Mouse (Mus musculus): Measurements from ENCODE around the gene Cir1. TPM values are rescaled to one million over a fixed set of nuclear protein-coding genes. Genes with fewer than 3 reads are reported as not detected.

Cir1 gene
- polyA plus RNA-seq, 1 experiment from 2014 or later, result 35.4 TPM

GRCm38 (mm10) chr2:73298841-73299240 lies 13.7 kb downstream of the Cir1 start:
- peaks cover 50% of the 10 kb centered on the region for H3K36me3 ChIP-seq
- no peaks in the 10 kb centered on the region for H3K27me3 ChIP-seq
- ATAC-seq (ENCODE audit: insufficient number of reproducible peaks, insufficient read depth, low FRiP score, low TSS enrichment, low read depth), result no peak
- H3K9me3 ChIP-seq, result no peaks in the 10 kb centered on the region
- WGBS, result 83% methylated on average over 3 of the region's 3 CpGs
- H3K27ac ChIP-seq, result no peak overlapping the region
- H3K4me2 ChIP-seq, result no peak overlapping the region
- no peak overlapping the region for H3K4me3 ChIP-seq
- no peaks in the 10 kb centered on the region for H3K4me1 ChIP-seq
- no peak overlapping the region for H3K9ac ChIP-seq

DNA sequence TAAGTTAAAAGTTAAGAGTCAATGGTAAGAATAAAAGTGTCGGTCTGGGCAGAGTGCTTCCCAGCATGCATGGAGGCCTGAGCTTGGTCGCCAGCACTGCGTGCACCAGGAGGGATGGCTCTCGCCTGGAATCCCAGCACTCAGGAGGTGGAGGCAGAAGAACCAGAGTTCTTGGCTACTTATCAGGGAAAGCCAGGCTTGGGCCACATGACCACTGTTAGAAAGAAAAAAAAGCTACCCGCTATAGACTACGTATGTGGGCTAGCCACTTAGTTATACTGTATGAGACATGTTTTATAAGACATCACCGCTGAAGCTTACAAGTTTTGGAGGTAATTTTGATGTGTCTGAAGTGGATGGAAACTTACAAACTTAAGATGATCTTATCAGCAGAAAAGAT lies 14.3 kb downstream of the Cir1 start:
- Histone ChIP-seq H3K9ac (no peak overlapping the region), H3K9me3 (no peaks in the 10 kb centered on the region), H3K36me3 (peaks cover 50% of the 10 kb centered on the region), H3K4me3 (no peak overlapping the region), H3K4me2 (no peak overlapping the region), H3K27ac (no peak overlapping the region), H3K27me3 (no peaks in the 10 kb centered on the region), H3K4me1 (no peaks in the 10 kb centered on the region)
- 87% methylated on average over 7 of the region's 7 CpGs for WGBS
- ATAC-seq (ENCODE audit: insufficient number of reproducible peaks, insufficient read depth, low FRiP score, low TSS enrichment, low read depth), result no peak

DNA sequence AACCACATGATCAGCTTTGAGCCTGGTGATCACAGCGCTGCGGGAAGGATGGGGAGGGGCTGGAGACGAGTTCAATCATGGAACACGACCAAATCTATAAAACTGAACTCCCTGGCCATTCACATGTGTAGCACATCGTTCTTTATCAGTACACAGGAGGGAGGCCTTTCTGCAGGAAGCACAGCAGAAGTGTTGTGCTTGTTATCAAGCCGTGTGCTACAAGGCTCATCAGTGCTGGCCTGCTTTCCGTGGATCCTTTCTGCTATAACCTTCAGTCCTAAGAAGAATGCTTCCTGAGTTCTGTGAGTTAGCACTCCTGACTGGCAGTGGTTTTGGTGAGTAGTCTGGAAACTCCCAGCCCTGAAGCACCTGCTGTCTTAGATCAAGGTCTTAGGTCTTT lies 17.5 kb downstream of the Cir1 start:
- no peak for ATAC-seq (ENCODE audit: insufficient number of reproducible peaks, insufficient read depth, low FRiP score, low TSS enrichment, low read depth)
- H3K4me1 ChIP-seq, result no peaks in the 10 kb centered on the region
- H3K27ac ChIP-seq, result no peak overlapping the region
- no peaks in the 10 kb centered on the region for H3K27me3 ChIP-seq
- no peaks in the 10 kb centered on the region for H3K9me3 ChIP-seq
- H3K9ac ChIP-seq, result no peak overlapping the region
- H3K4me2 ChIP-seq, result no peak overlapping the region
- no peak overlapping the region for H3K4me3 ChIP-seq
- peaks cover 44% of the 10 kb centered on the region for H3K36me3 ChIP-seq
- 80% methylated on average over 7 of the region's 7 CpGs for WGBS

GRCm38 (mm10) chr2:73291130-73291529 lies 21.4 kb downstream of the Cir1 start:
- Histone ChIP-seq H3K9ac (no peak overlapping the region), H3K4me3 (no peak overlapping the region), H3K27ac (no peak overlapping the region), H3K4me2 (no peak overlapping the region), H3K9me3 (no peaks in the 10 kb centered on the region), H3K27me3 (no peaks in the 10 kb centered on the region), H3K36me3 (peaks cover 39% of the 10 kb centered on the region), H3K4me1 (no peaks in the 10 kb centered on the region)
- 90% methylated on average over 4 of the region's 4 CpGs for WGBS
- ATAC-seq (ENCODE audit: insufficient number of reproducible peaks, insufficient read depth, low FRiP score, low TSS enrichment, low read depth), result no peak

DNA sequence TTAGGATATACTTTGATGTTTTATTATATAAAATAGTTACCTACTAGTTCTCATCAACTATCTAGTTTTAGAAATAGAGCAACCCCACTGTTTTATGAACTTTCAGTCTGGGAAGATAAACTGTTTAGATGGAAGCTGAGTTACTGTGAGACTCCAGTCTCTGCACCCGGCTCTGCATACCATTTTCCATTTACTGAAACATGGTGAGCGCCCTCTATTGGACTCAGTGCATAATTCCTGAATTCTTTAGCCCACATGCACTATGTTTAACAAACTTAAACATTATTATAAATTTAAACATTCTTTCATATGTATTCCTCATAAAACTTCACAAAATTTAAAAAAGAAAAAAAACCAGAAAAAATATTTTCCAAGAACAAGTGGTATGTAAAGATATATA lies 26.9 kb downstream of the Cir1 start:
- 11% methylated on average over 2 of the region's 2 CpGs for WGBS
- no peak for ATAC-seq (ENCODE audit: insufficient number of reproducible peaks, insufficient read depth, low FRiP score, low TSS enrichment, low read depth)
- Histone ChIP-seq H3K4me1 (peaks cover 12% of the 10 kb centered on the region), H3K4me2 (no peak overlapping the region), H3K9ac (no peak overlapping the region), H3K4me3 (no peak overlapping the region), H3K27me3 (peaks cover 19% of the 10 kb centered on the region), H3K27ac (no peak overlapping the region), H3K9me3 (no peaks in the 10 kb centered on the region), H3K36me3 (peaks cover 12% of the 10 kb centered on the region)

- H3K27ac ChIP-seq, result no peak overlapping the region
- H3K9ac ChIP-seq, result no peak overlapping the region
- WGBS, result 9% methylated on average over 7 of the region's 7 CpGs
- no peak for ATAC-seq (ENCODE audit: insufficient number of reproducible peaks, insufficient read depth, low FRiP score, low TSS enrichment, low read depth)
- no peak overlapping the region for H3K4me3 ChIP-seq
- peaks cover 37% of the 10 kb centered on the region for H3K4me1 ChIP-seq
- peaks cover 53% of the 10 kb centered on the region for H3K27me3 ChIP-seq
- H3K4me2 ChIP-seq, result no peak overlapping the region
- no peaks in the 10 kb centered on the region for H3K36me3 ChIP-seq
- no peaks in the 10 kb centered on the region for H3K9me3 ChIP-seq
These were observed 30.8 kb downstream of the Cir1 start for GRCm38 (mm10) chr2:73281707-73282106.

DNA sequence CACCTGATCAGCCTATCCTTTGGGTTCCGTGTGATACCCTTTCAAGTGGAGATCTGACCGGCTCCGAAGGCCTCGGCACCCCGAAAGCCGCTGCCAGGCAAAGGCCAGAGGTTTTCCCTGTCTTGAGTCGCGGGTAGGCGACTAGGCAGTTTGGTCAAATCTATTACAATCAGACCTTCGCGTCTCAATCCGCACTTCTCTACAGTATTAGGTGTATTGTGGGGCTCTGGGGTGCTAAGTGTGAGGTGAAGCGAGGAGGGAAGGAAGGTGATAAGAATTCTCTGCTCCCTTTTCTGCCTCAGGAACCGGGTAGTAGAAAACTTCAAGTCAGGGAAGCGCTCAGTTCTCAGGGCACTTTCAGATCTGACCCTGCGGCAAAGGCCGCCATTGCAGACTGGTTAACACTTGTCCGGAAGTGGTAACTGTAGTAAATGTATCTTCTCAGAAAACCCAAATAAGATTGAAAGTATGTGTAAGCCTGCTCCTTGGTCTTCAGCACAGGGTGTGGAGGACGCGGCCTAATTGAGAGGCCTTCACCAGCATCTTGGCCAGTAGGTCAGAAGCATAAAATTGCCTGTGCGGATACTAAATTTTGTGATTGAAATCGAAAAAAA lies 31.3 kb downstream of the Cir1 start:
- Histone ChIP-seq H3K9me3 (no peaks in the 10 kb centered on the region), H3K36me3 (no peaks in the 10 kb centered on the region), H3K9ac (0 out of 2 replicates have a peak overlapping the region, but pooled peaks have one; percentile 36), H3K27me3 (peaks cover 57% of the 10 kb centered on the region), H3K27ac (no peak overlapping the region), H3K4me3 (peak overlapping the region; percentile 29), H3K4me1 (peaks cover 37% of the 10 kb centered on the region), H3K4me2 (peak overlapping the region; percentile 48)
- 12% methylated on average over 22 of the region's 22 CpGs for WGBS
- ATAC-seq (ENCODE audit: insufficient number of reproducible peaks, insufficient read depth, low FRiP score, low TSS enrichment, low read depth), result no peak

- peaks cover 63% of the 10 kb centered on the region for H3K27me3 ChIP-seq
- peak overlapping the region; percentile 48 for H3K4me2 ChIP-seq
- H3K27ac ChIP-seq, result no peak overlapping the region
- H3K36me3 ChIP-seq, result no peaks in the 10 kb centered on the region
- peaks cover 37% of the 10 kb centered on the region for H3K4me1 ChIP-seq
- H3K9me3 ChIP-seq, result no peaks in the 10 kb centered on the region
- H3K9ac ChIP-seq, result peak overlapping the region; percentile 36; the same call in 1 of the 2 replicates
- WGBS, result 3% methylated on average over 33 of the region's 33 CpGs
- no peak for ATAC-seq (ENCODE audit: insufficient number of reproducible peaks, insufficient read depth, low FRiP score, low TSS enrichment, low read depth)
- H3K4me3 ChIP-seq, result peak overlapping the region; percentile 29
These were observed 32.0 kb downstream of the Cir1 start for GRCm38 (mm10) chr2:73280356-73281047.

DNA sequence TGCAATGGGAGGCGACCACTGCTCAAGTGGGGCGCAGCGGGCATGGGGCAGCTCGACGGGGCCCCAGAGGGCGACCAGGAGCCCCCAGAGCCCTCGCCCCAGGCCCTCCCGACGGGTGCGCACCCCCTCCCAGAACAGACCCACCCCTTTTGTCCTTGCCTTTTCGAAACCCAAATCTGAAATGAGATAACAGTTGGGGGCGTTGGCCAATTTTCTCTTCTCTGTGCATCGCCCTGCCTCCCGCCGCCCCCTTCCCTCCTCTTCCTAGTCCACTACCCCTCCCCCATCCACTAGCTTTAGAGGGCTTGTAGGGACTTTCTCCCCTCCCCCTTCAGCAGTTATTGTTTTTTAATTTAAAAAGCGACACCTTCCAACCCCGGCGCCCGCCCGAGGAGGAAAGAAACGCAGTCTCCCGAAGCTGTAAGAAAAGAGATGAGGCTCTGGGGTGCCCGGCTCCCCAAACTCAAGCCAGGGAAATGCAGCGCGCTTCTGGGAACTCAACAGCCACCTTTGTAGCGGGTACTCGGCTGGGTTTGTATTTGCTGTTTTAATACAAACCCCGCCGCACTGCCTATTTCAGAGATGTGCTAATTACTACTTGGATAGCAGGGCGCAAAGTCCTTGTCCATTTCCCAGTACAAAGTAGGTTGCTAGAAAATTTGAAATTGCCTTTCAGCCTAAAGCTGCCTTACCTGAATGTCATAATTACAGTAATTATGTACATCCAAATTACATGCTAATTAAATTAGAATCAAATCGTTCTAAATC lies 33.0 kb downstream of the Cir1 start:
- H3K4me2 ChIP-seq, result peak overlapping the region; percentile 52
- no peak overlapping the region for H3K27ac ChIP-seq
- no peaks in the 10 kb centered on the region for H3K36me3 ChIP-seq
- no peaks in the 10 kb centered on the region for H3K9me3 ChIP-seq
- peaks cover 40% of the 10 kb centered on the region for H3K4me1 ChIP-seq
- no peak for ATAC-seq (ENCODE audit: insufficient number of reproducible peaks, insufficient read depth, low FRiP score, low TSS enrichment, low read depth)
- peak overlapping the region; percentile 28 for H3K4me3 ChIP-seq
- H3K9ac ChIP-seq, result peak overlapping the region; percentile 46; the same call in 1 of the 2 replicates
- 3% methylated on average over 27 of the region's 31 CpGs for WGBS
- H3K27me3 ChIP-seq, result peaks cover 68% of the 10 kb centered on the region

GRCm38 (mm10) chr2:73278869-73279268 lies 33.6 kb downstream of the Cir1 start:
- H3K4me3 ChIP-seq, result peak overlapping the region; percentile 28
- peaks cover 46% of the 10 kb centered on the region for H3K4me1 ChIP-seq
- no peak overlapping the region for H3K27ac ChIP-seq
- H3K9ac ChIP-seq, result peak overlapping the region; percentile 46; the same call in 1 of the 2 replicates
- H3K36me3 ChIP-seq, result no peaks in the 10 kb centered on the region
- WGBS, result under 1% methylated on average over 17 of the region's 17 CpGs
- peak overlapping the region; percentile 52 for H3K4me2 ChIP-seq
- no peaks in the 10 kb centered on the region for H3K9me3 ChIP-seq
- H3K27me3 ChIP-seq, result peaks cover 73% of the 10 kb centered on the region
- ATAC-seq (ENCODE audit: insufficient number of reproducible peaks, insufficient read depth, low FRiP score, low TSS enrichment, low read depth), result no peak; the same call in 1 of the 2 replicates

DNA sequence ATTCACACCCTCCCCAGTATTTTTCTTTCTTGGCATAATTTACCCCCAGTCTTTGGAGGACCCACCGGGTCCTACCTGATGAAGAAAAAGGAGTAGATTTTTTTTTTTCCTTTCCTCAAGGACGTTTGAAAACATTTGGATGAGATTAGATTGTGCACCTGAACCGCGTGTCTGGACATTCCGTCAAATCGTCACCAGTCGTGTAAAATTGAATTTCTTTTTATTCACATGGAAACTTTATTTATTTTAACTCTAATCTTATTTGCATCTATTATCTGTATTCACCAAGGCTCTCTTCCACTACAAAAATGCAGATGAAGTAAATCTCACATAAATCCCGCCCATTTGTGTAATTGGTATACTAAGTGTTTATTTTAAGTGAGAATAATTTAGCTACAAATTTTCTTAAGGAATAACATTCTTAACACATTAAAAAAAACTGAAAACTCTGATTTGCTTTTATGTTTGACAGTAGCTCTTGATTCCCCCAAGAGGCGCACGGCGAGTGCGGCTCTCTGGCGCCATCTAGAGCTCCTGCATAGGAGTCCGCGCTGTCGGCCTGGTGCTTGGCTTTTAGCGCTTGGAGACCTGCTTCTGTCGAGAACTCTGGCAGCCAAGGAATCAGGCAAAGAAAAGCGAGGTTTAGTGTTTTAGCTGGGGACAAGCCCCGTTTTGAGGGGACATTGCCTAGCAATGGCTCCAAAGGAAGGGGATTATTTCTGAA lies 34.2 kb downstream of the Cir1 start:
- Histone ChIP-seq H3K9ac (peak overlapping the region; percentile 65; the same call in 1 of the 2 replicates), H3K4me1 (peaks cover 52% of the 10 kb centered on the region), H3K27ac (no peak overlapping the region), H3K36me3 (no peaks in the 10 kb centered on the region), H3K27me3 (peaks cover 79% of the 10 kb centered on the region), H3K4me3 (peak overlapping the region; percentile 34), H3K9me3 (no peaks in the 10 kb centered on the region), H3K4me2 (peak overlapping the region; percentile 52)
- ATAC-seq (ENCODE audit: insufficient number of reproducible peaks, insufficient read depth, low FRiP score, low TSS enrichment, low read depth), result no peak
- 1% methylated on average over 20 of the region's 20 CpGs for WGBS

Measured in embryonic facial prominence, embryonic 13.5 days (tissue).